Mouse (Mus musculus): ENCODE data around the gene Zfp362. TPM values are rescaled to one million over a fixed set of nuclear protein-coding genes. Genes with fewer than 3 reads are reported as not detected.

Gene Zfp362
- polyA plus RNA-seq, 1 experiment from 2014 or later, result 26.0 TPM

- no peak for ATAC-seq (ENCODE audit: insufficient read depth, low FRiP score)
- Histone ChIP-seq H3K36me3 (ENCODE audit: control insufficient read depth, insufficient read depth, low read length) (no peaks in the 10 kb centered on the region), H3K4me1 (ENCODE audit: control insufficient read depth, insufficient read depth, low read length) (peaks cover 61% of the 10 kb centered on the region), H3K27ac (ENCODE audit: low read length) (peak overlapping the region; percentile 89), H3K4me2 (ENCODE audit: low read depth, low read length) (peak overlapping the region; percentile 82), H3K9me3 (replicated peaks; ENCODE audit: control insufficient read depth, low read length) (no peaks in the 10 kb centered on the region), H3K4me3 (replicated peaks; ENCODE audit: low read length) (peak overlapping the region; percentile 86), H3K27me3 (ENCODE audit: control insufficient read depth, insufficient read depth, low read length) (no peaks in the 10 kb centered on the region), H3K9ac (ENCODE audit: low read length) (peak overlapping the region; percentile 99)
- 11% methylated on average over 5 of the region's 5 CpGs for WGBS
Measured at GRCm38 (mm10) chr4:128729709-128730037, 76.2 kb downstream of the Zfp362 start.

DNA sequence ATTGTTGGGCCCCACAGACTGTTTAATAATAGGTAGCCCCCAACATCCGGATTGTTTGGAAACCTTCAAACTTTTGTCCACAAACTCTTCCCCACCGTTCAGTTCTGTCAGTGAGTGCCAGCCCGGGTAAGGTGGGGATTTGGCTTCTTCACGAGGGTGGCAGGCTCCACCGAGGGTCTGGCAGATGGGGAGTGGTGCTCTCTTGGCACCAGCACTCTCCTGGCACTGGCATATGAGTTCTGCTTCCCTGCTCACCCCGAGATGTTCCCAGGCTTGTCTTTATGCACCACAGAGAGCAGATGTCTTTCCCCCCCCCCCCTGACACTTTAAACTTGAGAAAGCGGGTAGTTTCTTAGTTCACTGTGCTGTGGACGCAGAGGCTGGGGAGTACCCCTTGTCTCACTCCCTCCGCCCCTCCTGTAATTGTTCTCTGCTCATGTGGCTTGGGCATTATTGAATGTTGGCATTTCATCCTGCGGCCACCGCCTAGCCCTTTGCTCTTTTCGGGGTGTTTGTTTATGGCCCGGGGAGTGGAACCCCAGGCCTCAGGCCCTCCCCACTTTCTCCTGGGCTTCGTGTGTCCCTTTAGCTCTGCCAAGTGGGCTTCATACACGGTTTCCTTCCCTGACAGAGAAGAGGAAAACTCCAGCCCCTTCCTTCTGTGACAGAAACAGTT, 76.7 kb downstream of the Zfp362 start:
- Histone ChIP-seq H3K4me3 (replicated peaks; ENCODE audit: low read length) (peak overlapping the region; percentile 86), H3K9me3 (replicated peaks; ENCODE audit: control insufficient read depth, low read length) (no peaks in the 10 kb centered on the region), H3K27me3 (ENCODE audit: control insufficient read depth, insufficient read depth, low read length) (no peaks in the 10 kb centered on the region), H3K4me2 (ENCODE audit: low read depth, low read length) (peak overlapping the region; percentile 82), H3K9ac (ENCODE audit: low read length) (peak overlapping the region; percentile 99), H3K4me1 (ENCODE audit: control insufficient read depth, insufficient read depth, low read length) (peaks cover 56% of the 10 kb centered on the region), H3K36me3 (ENCODE audit: control insufficient read depth, insufficient read depth, low read length) (no peaks in the 10 kb centered on the region), H3K27ac (ENCODE audit: low read length) (peak overlapping the region; percentile 89)
- no peak for ATAC-seq (ENCODE audit: insufficient read depth, low FRiP score)
- WGBS, result 13% methylated on average over 15 of the region's 15 CpGs

DNA sequence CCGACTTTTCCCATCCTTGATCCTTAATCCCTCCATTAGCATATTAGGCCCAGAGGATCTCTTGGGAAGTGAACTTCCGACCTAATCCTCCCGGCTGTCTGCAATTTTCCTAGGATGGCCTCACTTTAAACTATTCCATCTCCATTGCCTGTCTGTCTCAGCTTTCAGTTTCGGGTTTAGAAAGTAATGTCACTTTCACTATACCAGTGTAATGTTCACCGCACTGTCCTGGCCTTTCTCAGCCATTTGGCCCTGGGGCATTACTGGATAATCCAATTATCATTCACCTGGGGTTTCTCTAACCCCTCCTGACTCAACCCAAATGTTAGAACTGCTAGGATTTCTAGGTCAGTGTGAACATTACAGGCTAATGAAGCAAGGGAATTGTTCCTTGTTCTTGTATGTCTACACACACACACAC, 77.4 kb downstream of the Zfp362 start:
- Histone ChIP-seq H3K27me3 (ENCODE audit: control insufficient read depth, insufficient read depth, low read length) (no peaks in the 10 kb centered on the region), H3K36me3 (ENCODE audit: control insufficient read depth, insufficient read depth, low read length) (no peaks in the 10 kb centered on the region), H3K4me1 (ENCODE audit: control insufficient read depth, insufficient read depth, low read length) (peaks cover 49% of the 10 kb centered on the region), H3K4me2 (ENCODE audit: low read depth, low read length) (peak overlapping the region; percentile 82), H3K9me3 (replicated peaks; ENCODE audit: control insufficient read depth, low read length) (no peaks in the 10 kb centered on the region), H3K4me3 (replicated peaks; ENCODE audit: low read length) (peak overlapping the region; percentile 86), H3K27ac (ENCODE audit: low read length) (peak overlapping the region; percentile 89; the same call in 1 of the 2 replicates), H3K9ac (ENCODE audit: low read length) (peak overlapping the region; percentile 99)
- ATAC-seq (ENCODE audit: insufficient read depth, low FRiP score), result no peak
- WGBS, result 4% methylated on average over 5 of the region's 5 CpGs

- Histone ChIP-seq H3K36me3 (ENCODE audit: control insufficient read depth, insufficient read depth, low read length) (no peaks in the 10 kb centered on the region), H3K27me3 (ENCODE audit: control insufficient read depth, insufficient read depth, low read length) (no peaks in the 10 kb centered on the region), H3K4me1 (ENCODE audit: control insufficient read depth, insufficient read depth, low read length) (peaks cover 43% of the 10 kb centered on the region), H3K4me3 (replicated peaks; ENCODE audit: low read length) (peak overlapping the region; percentile 86), H3K9ac (ENCODE audit: low read length) (peak overlapping the region; percentile 99), H3K9me3 (replicated peaks; ENCODE audit: control insufficient read depth, low read length) (no peaks in the 10 kb centered on the region), H3K27ac (ENCODE audit: low read length) (peak overlapping the region; percentile 89), H3K4me2 (ENCODE audit: low read depth, low read length) (peak overlapping the region; percentile 82)
- peak; percentile 90 for ATAC-seq (ENCODE audit: insufficient read depth, low FRiP score)
- under 1% methylated on average over 52 of the region's 65 CpGs for WGBS
Measured at GRCm38 (mm10) chr4:128727721-128728430, 78.0 kb downstream of the Zfp362 start.

- Histone ChIP-seq H3K27me3 (ENCODE audit: control insufficient read depth, insufficient read depth, low read length) (no peaks in the 10 kb centered on the region), H3K4me2 (ENCODE audit: low read depth, low read length) (peak overlapping the region; percentile 82)
- WGBS, result 3% methylated on average over 58 of the region's 68 CpGs
Measured at GRCm38 (mm10) chr4:128727019-128727720, 78.7 kb downstream of the Zfp362 start.

GRCm38 (mm10) chr4:128724059-128724458, 81.8 kb downstream of the Zfp362 start:
- no peak for ATAC-seq (ENCODE audit: insufficient read depth, low FRiP score)
- no peak overlapping the region for H3K27ac ChIP-seq (ENCODE audit: low read length)

More at GRCm38 (mm10) chr4:128727019-128727720, 78.7 kb downstream of the Zfp362 start:
- no peaks in the 10 kb centered on the region for H3K36me3 ChIP-seq (ENCODE audit: control insufficient read depth, insufficient read depth, low read length)
- H3K4me1 ChIP-seq (ENCODE audit: control insufficient read depth, insufficient read depth, low read length), result peaks cover 37% of the 10 kb centered on the region
- peak overlapping the region; percentile 99 for H3K9ac ChIP-seq (ENCODE audit: low read length)
- peak overlapping the region; percentile 86 for H3K4me3 ChIP-seq (replicated peaks; ENCODE audit: low read length)
- peak overlapping the region; percentile 89 for H3K27ac ChIP-seq (ENCODE audit: low read length)
- no peaks in the 10 kb centered on the region for H3K9me3 ChIP-seq (replicated peaks; ENCODE audit: control insufficient read depth, low read length)
- peak; percentile 94 for ATAC-seq (ENCODE audit: insufficient read depth, low FRiP score)

DNA sequence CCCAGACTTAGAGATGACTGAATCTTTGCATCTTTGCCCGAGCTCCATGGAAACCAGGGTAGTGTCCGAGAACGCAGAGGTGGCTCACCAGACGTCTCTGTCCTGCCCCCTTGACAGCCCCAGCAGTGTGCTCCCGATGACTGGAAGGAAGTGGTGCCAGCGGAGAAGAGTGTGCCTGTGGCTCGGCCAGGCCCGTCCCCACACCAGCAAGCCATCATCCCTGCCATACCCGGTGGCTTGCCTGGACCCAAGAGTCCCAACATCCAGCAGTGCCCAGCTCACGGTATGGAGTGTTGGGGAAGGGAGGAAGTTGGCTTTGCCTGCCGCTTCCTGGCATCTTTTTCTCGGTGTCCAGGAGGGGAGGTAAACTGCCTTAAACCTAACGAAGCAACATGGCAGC, 82.4 kb downstream of the Zfp362 start:
- Histone ChIP-seq H3K9ac (ENCODE audit: low read length) (no peak overlapping the region), H3K9me3 (replicated peaks; ENCODE audit: control insufficient read depth, low read length) (no peaks in the 10 kb centered on the region), H3K36me3 (ENCODE audit: control insufficient read depth, insufficient read depth, low read length) (no peaks in the 10 kb centered on the region), H3K4me3 (replicated peaks; ENCODE audit: low read length) (no peak overlapping the region), H3K27me3 (ENCODE audit: control insufficient read depth, insufficient read depth, low read length) (no peaks in the 10 kb centered on the region), H3K4me2 (ENCODE audit: low read depth, low read length) (no peak overlapping the region), H3K27ac (ENCODE audit: low read length) (no peak overlapping the region), H3K4me1 (ENCODE audit: control insufficient read depth, insufficient read depth, low read length) (peaks cover 23% of the 10 kb centered on the region)
- 87% methylated on average over 13 of the region's 13 CpGs for WGBS
- ATAC-seq (ENCODE audit: insufficient read depth, low FRiP score), result no peak

More at GRCm38 (mm10) chr4:128724059-128724458, 81.8 kb downstream of the Zfp362 start:
- H3K4me1 ChIP-seq (ENCODE audit: control insufficient read depth, insufficient read depth, low read length), result peaks cover 29% of the 10 kb centered on the region
- no peak overlapping the region for H3K9ac ChIP-seq (ENCODE audit: low read length)
- H3K36me3 ChIP-seq (ENCODE audit: control insufficient read depth, insufficient read depth, low read length), result no peaks in the 10 kb centered on the region
- no peak overlapping the region for H3K4me2 ChIP-seq (ENCODE audit: low read depth, low read length)
- H3K4me3 ChIP-seq (replicated peaks; ENCODE audit: low read length), result no peak overlapping the region
- H3K27me3 ChIP-seq (ENCODE audit: control insufficient read depth, insufficient read depth, low read length), result no peaks in the 10 kb centered on the region
- 77% methylated on average over 7 of the region's 7 CpGs for WGBS
- H3K9me3 ChIP-seq (replicated peaks; ENCODE audit: control insufficient read depth, low read length), result no peaks in the 10 kb centered on the region

Measured in stomach, embryonic 16.5 days (tissue).